Mouse (Mus musculus) testis, postnatal 10 days (tissue): ENCODE results near the gene Gkn3.

ENCODE experiments used
- DNase-seq: peaks from one replicate; pipeline ENCODE4 v3.0.0; 2021; ENCODE audit warnings: low spot score

Gene Gkn3

DNA sequence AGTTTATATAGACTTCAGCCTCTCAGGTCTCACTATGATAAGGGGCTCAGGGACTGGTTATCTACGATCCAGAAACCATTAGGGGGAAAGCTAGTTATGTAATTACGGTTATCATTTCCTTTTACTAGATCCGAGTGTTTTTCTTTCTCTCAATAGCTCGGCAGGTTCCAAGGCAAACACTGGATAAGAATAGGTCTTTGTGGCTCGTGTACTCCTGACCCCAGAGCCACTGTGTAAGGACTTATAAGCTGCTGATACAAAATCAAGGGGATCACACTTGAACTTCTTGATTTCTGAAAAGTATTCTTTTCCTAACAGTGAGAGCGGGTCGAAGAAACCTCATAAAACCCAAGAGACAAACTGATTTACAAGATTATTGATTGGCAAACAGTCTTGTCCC, at the start of gene Gkn3:
Gkn3 (minus strand) TSS at position 59 of the 400 bp plus-strand sequence.
- no peak for DNase-seq

DNA sequence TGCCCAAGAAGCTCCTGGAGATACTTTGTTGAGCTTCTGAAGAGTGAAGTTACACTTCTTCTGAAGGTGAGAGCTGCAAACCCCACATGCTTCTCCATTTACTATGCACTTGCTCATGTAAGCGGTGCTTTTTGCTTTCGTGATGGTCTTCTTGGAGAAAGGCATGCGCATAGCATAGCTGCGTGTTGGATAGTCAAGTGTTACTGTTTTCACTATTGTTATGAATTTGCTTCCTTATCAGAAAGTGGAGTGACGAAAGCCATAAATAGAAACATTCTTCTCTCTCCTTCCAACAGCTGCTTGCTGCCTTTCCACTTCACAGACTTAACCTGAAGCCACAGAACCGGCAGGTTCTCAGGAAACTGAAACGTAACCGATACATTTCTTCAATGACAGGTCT, 48.0 kb upstream of the Gkn3 start:
- no peak for DNase-seq

DNA sequence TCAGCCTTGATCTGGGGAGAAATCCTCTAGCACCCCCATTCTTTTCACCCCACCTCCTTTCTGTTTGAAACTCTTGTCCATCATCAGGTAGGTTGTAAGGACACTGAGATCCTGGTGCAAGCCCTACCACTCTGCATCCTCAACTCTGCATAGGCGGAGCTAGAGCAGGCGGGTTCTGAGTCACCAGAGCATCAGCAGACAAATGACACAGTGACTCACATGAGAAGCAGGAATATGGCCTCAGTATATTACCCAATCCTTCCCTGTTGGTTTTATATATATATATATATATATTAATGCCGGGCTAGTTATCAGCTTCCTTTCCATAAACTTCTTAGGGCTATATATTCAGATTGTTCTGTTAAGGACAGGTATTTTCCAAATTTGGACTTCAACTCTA, 47.1 kb upstream of the Gkn3 start:
- DNase-seq: no peak

DNA sequence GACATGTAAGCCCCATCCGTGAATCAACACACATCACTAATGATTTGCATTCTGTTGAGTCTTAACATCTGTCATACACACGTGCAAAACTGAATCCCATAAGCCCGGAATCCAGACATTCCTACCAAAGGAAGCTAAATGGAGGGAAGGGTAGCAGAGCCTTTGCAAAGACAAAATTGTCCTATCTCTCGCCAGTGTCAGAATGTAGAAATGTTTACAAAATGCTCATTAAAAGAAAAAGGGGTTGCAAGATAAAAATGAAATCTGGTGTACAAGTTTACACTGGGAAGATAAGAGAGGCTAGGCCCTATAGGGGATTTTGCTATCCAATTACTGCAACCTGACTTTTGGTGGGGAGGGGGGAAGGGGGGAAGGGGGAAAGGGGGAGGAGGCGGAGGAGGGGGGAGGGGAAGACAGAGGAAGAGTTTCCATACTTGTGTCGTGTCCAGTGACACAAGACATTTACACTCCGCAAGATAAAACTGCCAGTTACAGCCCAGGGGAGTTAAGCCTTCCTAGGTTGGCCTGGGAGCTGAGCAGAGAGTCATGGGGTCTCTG, 39.8 kb upstream of the Gkn3 start, which contains the start of gene Bmp10:
Bmp10 (plus strand) TSS at position 508 of the 558 bp plus-strand sequence.
- DNase-seq: no peak

DNA sequence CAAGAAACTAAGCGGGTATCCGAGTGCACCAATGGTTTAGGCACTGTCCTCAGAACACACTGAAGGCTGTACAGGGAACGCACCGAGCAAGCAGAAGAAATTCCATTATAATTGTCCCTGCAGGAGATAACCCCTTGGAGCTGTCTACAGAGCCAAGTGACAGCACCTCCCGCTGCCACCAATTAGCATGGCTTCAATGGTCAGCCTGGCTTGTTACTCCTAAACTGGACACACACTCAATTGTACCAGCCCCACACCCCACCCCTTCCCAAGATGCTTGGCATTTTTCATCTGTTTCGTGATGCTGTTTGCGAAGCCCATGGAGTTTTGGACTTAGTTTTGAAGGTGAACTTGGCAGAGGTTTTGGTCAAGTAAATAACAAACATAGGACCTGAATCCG, 38.9 kb upstream of the Gkn3 start:
- DNase-seq: no peak

DNA sequence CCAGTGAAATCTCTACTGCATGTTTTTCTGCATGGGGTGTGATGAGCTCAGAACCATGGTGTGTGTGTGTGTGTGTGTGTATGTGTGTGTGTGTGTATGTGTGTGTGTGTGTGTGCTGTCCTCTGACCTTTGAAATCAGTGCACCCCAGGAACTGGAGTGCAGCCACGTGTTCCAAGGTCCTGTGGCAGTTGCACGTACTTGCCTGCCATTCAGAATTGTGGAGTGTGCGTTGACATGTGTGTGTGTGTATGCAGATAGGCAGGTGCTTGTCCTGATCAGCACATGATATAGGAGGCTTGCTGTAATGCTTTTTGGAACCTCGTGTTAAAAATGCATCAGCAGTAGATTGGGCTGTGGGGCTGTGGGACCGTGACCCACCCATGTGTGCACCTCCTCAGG, 38.2 kb upstream of the Gkn3 start:
- DNase-seq: no peak

DNA sequence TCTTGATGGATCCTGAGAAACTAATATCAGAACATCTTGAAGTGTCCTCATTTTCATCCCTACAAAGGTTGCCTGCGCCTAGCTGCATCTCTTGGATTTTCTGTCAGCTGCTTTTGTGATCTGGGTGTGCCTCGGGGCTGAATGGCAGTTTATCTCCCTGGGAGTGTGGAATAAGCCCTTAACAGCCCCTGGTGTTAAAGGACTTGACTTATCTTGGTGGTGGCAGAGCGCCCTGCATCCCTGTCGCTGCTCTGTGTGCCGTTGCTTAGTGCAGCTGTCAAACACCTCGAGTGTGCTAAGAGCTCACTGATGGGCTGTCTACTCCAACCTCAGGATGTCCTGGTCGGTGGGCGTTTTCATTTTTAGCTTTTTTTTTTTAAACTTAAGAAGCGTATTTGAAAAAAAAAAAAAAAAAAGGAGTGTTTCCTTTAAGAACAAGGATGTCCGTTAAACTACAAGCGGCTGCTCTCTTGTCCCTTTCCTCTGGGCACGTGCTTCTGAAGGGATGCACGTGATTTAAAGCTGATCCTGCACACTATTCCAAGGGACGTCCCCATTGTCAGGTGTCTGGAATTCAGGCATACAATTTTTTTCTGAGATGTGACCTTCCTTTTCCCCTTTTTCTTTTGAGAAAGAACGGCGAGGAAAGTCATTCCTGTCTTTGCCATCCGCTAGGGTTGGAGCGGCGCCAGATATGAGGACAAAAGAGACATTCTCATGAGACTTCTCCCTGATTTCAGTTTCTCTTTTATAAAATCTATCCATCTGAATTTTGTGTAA, 35.5 kb upstream of the Gkn3 start:
- DNase-seq: peak; percentile 64

DNA sequence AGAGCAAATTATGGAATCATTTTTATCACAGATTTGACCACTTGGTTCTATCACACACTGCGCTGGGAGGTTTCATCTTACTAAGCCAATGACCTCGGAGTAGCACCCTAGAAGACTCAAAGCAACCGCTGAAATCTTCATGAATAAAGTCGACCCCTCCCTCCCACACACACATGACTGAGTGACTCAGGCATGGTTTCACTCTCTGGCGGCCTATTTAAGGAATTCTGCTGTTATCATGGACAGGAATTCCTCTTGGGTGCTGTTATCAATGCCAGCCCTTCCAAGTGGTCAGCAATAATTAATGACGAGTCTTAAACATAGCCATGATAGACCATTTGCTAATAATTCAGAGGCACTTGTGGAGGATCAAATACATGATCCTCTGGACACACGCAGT, 33.6 kb upstream of the Gkn3 start:
- no peak for DNase-seq

DNA sequence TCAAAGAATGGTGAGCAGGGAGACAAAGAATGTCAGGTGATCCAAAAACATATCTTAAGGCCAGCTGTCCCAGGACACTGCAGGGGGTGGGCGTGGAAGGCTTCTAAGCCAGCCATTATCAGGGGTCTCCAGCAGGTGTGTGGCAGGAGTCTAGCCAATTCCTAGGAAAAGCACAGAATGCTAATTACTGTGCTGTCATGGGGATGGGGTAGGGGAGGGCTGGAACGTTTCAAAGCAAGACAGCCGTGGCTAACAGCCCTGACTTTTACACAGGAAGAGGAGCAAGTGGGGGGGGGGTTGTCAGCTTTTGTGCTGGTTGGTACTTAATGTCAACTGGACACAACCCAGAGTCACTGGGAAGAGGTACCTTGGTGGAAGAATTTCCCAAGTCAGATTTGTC, 23.3 kb upstream of the Gkn3 start:
- DNase-seq: no peak

DNA sequence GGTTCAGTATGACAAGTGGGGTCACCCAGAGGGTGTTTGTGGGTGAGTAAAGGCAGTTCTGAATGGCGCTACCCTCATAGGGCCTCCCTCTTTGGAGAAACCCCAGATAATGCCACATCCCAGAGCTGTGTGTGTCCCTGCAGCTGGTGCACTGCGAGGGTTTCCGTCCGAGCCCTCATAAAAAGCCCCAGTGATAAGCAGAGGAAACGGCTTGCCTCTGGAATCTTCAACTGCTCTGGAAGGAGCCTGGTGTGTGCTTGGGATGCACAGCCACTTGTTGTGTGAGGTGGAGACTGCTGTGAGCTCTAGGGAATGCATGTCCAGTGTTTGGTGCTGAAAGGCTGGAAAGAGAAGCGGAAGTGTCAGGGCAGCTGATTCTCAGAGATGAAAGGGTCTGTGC, 12.7 kb upstream of the Gkn3 start:
- no peak for DNase-seq

DNA sequence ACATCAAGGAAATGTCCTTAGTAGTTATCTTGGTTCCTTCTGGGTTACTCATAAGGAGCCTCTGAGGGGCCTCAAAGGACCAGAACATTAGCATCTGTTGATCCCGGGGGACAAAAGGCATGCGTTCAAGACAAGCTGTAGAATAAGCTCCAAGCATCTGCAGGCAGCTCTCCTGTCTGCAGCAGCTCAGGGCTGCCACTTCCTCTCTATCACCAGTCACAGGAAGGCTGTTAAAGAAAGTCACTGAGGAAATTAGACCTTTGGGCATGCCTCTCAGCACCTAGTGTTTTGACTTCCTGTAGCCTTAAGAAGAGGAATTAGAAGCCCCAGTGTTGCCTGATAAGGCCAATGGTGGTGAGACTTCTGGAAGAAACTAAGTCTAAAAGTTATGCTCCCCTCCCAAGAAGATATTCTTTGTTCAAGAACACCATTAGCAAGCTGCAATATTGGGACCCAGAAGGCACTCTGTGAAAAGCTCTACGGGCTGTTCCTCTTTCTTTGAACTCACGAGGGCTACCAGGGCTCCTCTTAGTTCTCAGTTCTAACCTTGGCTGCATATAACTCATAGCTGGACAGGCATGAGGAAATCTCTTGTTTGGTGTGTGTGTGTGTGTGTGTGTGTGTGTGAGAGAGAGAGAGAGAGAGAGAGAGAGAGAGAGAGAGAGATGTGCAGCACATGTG, 11.3 kb upstream of the Gkn3 start:
- no peak for DNase-seq

DNA sequence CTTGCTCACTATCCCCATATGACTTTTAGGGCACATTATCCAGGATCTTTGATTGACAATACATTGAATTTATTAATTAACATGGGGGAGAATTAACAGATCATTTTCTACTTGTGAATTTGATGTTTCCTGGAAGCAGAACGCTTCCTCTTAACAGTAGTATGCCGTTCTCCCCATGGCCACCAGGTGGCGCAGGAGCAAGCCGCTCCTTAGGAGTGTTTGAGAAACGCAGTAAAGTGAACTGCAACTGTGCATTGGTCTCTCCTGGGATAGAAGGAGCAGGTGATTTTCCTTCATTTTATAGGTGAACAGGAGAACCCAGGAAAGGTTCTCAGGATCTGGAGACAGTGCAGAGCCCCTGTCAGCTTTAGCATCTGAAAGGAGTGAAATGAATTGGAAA, 10.4 kb upstream of the Gkn3 start:
- peak; percentile 89 for DNase-seq

DNA sequence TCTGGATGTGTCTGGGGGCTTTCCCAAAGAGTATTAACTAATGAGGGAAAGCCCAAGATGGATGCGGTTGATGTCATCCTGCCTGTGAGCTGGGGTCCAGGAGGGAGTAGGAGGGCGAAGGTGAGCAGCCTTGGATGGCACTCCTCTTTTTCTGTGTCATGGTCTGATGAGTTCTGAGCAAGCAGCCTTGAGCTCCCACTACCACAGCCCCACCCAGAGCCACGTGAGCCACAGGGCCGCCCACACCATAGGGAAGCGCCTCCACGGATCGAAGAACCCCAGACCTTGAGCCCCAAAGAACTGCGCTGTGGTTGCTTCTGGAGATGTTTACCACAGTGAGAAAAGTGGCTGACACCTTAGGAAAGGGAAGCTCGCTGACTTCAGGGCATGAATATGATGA, 6.0 kb upstream of the Gkn3 start:
- no peak for DNase-seq

DNA sequence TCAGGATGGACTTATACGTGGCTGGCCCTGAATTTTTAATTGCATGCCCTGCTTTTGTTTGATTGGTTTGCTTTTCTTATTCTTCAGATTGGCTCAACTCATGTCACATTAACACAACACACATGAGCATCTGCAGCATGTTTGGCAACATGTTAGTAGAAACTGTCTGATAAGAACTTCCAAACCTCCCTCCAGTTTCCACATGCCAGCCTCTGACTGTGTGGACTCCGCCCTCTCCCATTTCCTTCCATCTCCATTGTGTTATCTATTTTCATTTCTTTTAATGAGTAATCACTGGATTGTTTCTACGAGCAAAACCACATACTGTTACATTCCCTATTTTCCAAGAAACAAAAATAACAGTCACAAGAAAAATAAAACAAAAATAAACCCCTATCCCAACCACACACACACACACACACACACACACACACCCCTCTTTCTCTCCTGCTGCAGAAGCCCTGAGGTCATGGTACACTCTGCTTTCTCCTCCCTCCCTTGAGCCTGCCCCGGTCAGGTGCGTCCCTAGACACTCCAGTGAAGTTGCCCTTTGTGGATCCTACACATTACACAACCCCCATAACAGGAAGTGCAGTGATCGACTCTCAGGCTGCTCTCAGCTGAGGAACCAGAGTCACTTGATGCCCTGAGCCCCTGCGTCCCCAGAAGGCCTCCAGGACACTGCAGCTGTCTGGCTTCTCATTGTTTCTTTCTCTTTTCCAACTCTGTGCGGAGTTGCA, 4.9 kb upstream of the Gkn3 start:
- no peak for DNase-seq

DNA sequence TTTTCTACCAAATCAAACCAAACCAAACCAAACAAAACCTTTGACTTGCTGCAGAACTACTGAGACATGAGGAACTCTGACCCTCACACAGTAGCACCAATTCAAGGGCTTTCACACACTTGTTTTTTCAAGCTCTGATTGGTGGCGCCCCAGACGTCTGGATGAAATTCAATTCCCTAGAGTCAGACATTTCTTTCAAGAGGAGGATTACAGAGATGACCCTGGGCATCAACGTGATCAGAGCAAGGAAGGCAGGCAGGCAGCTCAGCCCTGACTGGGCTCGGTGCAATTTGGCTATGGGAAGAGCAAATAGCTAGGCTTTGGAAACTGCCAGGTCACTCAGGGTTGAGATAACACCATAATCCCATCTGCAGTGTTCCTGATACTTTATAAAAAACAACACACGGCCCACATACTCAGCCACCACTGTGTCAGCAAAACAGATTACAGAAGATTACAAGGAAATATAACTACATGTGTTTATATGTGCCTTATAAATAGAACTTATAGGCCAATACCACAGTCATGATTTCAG, 787 bp upstream of the Gkn3 start:
- DNase-seq: no peak

DNA sequence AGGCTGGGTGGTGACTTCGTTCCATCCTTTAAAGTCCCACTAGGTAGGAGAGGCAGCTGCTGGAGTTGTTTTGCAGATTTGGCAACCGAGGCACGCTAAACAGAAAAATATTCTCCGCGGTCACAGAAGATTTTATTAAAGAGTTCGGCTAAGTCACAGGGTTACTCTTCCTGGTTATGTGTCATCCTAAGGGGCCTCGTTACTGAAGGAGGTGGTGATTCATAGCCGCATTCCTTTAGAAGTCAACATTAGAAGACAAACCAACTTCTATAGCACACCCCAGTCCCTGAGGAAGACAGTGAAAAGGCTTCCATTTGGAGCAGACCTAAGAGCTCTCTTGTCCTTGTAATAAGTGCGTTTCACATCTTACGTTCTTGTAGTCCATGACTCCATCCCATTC, 2.1 kb downstream of the Gkn3 start:
- no peak for DNase-seq

DNA sequence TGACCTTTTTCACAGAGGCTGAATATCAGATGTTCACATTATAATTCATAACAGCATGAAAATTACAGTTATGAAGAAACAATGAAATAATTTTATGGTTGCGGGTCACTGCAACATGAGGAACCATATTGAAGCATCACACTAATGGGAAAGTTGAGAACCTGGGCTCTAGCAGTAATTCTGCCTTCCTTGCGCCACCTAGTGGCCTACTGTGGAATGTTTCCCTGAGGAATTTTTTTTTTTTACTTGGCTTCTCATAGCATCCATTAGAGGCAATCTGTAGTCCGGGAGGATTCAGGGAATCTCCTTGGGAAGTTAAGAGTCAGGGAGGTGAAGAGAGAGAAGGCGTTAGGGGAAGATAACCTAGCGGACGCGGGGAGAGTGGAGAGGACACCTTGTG, 2.5 kb downstream of the Gkn3 start:
- peak; percentile 82 for DNase-seq

DNA sequence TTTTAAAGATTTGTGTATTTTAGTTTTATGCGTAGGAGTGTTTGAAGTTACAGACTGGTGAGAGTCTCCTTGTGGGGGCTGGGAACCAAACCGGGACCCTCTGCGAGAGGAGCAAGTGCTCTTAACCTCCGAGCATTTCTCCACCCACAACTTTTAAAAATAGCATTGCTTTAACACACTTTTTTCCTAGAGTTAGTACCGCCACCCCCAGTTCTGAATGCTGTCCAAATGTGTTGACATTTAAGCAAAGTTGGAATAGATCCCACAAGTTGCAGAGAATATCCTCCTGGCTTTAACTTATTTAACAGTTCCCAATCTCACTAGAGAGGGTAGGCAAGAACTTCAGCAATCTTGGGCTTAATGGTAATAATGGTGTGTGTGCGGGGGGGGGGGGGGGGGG, 4.0 kb downstream of the Gkn3 start:
- no peak for DNase-seq

DNA sequence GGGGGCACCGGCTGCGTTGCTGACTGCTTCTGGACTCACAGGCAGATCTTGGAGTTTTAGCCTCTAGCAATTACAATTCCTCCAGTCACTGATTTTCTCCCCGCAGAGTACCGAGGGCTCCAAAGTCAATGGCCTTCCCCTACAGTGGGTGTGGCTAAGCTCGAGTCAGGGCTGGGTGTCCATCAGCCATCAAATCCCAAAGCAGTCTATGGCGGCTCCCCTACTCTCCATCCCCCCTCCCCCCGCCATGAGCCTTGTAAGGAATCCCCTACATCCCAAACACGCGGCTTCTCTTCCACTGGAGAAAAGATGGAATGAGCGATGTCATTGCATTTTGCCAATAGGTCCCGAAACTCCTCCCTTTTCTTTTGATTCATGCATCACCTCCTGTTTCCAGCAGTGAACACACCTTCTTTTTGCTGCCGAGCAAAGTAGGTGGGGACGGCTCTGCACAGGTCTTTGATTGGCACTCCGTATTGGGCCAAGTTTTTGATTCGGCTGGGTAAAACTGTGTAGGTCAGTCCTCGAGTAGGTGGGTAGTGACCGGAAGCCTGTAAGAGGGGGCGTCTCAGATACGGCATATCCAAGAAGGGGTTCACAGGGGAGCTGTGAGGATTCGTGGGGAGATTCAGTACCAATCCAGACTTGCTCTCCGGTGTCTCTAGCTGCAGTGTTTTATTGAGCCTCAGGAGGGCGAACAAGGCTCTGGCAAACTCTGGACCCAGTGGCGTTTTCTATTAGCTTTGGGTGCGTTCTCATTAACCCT, 4.6 kb downstream of the Gkn3 start:
- DNase-seq: peak; percentile 52

DNA sequence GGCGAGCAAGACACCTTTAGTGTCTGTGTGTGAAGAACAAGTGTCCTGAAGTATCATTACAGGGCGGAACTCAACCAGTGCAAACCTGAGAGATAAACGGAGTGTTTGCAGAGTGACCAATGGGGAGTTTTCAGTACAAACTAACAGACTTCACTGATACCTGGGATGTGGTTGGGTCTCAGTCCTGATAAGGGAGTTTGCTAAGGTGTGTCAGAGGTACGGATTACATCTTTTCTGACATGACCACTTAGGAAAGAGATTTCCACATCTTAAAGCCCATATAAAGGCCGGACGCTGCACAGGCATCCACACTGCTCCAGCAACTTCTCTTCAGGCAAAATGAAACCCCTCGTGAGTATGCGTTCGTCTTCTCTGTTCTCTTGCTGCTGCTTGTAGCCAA, 15.7 kb downstream of the Gkn3 start, which contains the start of gene Gkn2:
Gkn2 (plus strand) TSS at position 301 of the 400 bp plus-strand sequence.
- DNase-seq: no peak

DNA sequence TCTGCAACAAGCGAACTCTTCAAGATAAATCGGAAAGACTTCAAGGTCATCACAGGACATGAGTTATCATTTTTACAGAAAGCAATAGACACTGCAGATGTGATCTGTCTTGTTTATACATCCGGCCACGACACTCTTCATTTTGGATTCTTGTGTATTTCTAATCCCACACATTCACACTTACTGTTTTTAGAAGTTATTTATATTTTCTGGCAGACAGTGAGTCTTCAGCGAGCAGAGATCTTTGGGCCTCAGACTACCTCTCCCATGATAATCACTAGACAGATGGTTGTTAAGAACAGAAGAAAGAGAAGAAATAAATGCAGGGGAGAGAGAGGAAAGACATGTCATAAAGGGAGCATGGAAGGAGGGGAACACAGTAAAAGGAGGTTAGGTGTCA, 19.5 kb downstream of the Gkn3 start:
- no peak for DNase-seq

DNA sequence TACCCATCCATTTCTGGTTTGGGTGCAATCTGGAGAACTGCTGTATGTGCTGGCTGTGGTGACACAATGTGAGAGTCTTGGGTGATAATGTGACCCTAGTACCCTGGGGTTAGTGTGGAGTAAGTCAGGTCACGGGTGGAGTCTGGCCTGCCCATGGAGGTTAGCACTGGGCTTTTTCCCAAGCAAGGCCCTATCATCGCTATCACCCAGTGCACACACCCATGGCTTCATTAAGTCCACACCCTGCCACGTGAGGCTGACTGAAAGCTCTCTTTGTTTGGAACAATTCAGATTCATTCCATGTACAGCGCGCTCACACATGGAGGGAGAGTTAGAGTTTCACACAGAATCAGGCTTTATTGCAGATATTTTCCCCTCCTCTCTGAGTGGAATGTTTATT, 34.3 kb downstream of the Gkn3 start:
- no peak for DNase-seq
